Mouse (Mus musculus) WW6 (cell line): ENCODE data around the gene Dok7.

Experiments used
- DNase-seq: peaks from one replicate; pipeline ENCODE4 v3.0.0-alpha.2; 2013; ENCODE audit warnings: low read depth, low spot score

Dok7 gene

DNA sequence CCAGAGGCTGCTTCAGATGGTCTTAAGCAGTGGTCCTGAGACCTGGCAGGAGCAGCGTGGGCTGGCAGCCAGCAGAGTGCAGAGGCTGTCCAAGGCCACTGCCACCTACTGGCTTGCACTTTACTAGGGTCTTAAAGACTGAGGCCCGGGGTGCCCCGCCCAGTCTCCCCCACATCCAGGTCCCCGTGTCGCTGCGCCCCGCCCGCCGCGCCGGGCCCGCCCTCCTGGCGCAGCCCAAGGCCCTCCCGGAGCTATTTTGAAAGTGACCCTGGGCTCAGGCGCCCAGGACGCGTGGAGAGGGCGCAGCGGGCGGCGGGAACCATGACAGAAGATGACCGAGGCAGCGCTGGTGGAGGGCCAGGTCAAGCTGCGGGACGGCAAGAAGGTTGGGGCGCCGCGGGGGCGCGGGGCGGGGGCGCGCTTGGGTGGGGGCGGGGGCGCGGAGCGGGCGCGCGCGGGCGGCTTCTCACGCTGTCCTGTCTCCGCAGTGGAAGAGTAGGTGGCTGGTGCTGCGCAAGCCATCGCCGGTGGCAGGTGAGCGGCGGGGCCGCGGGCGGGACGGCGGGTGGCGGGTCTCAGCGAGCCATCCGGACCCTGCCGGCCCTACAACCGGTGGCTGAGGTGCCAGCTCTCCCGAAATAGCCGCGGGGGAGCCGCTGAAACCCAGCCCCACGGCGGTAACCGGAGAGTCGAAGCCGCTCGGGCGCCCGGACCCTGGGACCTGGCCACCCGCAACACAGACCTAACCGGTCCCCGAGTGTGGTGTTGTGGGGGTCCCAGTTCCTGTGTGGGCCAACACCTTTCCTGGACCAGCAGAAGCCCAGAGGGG, at the start of gene Dok7:
TSS of gene Dok7 (plus strand) at position 163 of the 829 bp plus-strand sequence.
- no peak for DNase-seq

DNA sequence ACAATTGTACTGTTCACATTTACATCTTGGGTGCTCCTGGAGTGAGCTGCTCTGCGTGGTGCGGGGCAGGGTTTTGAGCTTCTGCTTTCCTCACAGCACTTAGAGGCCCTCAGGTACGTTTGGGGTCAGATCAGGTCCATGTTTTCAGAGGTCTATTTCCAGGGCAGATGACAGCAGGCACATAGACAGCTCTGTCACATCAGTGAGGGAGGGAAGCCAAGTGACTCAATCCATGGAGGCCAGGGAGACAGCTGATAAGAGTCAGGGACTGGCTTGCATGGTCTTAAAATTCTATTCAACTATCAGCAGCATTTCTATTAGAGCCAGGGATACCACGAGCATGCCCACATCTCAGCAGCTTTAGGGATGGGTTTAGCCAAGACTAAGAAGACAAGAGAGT, 47.4 kb upstream of the Dok7 start:
- no peak for DNase-seq

DNA sequence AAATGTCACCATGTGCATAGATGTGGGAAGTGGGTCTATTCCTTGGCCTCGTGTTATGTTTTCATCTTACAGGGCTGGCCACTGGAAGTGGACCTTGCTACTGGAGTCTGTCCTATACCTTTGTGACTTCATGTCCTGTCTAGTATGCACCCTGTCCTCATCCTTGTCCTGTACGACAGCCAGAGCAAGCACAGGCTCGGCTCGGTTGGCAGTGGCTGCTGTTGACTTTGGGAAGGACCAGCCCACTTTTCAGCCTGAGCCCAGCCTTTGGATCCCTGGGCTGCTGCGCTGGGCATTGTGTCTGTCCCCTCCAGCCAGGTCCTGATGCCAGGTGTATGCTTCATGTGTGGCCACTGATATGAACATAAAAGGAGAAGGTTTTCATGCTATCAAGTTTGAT, 45.9 kb upstream of the Dok7 start:
- no peak for DNase-seq

DNA sequence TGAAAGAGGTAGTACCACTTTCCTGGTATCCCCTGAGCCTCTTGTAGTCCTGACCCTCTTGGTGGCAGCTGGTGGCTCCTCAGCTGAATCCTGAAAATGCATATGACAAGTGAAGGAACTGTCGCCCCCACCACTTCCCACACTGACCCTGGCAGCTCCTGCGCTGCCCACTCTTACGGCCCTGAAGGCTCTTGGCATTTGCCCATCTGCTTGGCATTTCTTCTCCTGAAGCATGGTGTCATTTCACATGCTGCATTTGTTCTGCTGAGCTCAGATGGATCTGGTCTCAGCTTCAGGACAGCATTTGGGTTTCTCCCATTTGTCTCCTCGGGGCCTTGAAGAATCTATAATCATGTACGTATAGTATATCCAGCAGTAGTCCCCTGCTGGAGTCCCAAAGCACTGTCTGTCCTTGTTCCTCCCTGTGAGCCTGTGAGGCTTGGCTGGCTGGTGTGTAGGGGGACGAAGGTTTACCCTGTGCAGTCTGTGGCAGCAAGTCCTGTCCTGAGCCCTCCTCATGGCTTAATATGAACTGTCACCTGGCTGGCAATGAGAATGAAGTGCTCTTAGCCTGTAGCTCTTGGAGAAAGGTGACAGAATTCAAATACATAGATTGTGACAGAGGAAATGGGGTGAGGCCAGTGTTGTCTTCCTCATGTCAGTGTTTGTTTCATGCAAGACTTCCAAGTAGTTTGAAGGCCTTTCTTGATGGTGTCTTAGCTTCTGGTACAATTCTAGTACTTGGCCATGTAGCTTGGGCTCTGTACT, 45.2 kb upstream of the Dok7 start:
- DNase-seq: no peak

DNA sequence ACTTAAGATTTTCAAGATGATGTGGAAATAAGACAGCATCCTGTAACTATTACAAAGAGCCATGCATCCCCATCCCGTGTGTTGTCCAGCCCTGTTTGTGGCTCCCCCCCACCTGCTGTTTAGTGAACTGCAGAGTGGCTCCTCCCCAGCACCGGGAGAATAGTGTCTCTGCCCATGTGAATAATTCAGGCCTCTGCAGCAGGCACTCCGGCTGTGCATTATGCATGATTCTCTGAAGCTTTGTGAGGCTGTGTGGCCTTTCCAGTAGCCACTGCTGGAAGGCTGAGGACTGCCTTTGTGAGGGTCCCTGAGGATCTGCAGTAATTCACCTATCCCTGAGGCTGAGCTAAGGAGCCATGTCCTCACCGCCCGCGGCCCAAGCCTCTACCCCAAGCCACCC, 42.5 kb upstream of the Dok7 start:
- DNase-seq: no peak

DNA sequence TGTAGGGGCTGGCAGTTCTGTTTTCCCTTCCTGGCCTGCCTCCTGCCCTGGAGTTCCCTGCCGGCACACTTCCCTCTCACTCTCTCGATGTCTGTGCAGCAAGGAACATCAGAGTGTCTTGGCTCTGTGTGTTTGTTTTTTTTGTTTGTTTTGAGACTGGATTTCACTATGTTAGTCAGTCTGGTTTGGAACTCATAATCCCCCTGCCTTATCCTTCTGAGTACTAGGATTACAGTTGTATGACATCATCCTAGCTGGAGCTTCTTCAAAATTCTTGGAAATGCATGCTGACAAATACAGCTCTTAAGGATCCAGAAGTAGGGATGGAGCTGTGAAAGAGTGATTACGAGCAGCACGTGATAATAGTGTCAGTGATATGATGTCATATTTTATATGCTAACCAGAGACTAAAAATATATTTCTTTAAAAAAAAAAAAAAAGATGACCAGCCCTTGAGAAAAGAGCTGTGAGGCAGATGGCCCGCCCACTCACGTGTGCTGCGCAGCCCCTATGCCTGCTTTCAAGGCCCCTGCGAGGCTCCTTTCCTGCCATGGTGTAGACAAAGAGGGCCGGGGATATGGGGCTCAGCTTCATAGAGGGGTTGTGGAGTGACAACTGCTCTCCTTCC, 36.8 kb upstream of the Dok7 start:
- no peak for DNase-seq

DNA sequence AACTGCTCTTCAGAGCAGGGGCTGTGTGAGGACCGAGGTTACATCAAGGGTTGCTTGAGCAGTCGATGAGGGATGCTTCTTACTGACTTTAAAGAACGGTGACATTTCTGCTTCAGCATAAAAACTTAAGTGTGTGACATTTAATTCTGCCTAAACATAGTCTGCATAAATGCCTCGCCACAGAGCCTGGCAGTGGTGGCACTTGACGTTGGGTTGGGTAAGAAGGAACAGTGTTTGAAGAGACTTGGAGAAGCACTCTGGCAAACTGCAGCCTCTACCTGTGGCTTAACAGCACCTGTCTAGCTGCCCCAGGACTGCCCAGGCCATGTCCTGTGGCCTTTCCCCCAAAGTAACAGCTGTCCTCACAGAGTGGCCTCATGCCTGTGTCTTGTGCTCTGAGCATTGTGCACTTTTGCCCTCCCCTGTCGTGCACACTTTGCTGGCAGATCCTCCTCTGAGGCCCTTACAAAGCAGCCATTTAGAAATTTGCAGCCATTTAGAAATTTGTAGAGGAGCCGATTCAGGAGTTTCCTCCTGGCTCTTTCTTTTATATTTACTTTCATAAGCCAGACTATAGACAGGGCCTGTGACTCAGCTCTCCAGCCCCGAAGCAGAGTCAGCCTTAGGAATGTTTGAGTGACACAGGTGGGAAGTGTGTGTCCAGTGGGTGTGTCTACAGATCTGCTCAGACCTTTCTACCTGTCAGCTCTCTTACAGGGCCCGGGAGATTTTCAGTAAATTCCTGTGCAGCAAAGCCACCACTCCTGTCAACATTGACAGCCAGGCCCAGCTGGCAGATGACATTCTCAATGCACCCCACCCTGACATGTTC, 35.9 kb upstream of the Dok7 start:
- no peak for DNase-seq

DNA sequence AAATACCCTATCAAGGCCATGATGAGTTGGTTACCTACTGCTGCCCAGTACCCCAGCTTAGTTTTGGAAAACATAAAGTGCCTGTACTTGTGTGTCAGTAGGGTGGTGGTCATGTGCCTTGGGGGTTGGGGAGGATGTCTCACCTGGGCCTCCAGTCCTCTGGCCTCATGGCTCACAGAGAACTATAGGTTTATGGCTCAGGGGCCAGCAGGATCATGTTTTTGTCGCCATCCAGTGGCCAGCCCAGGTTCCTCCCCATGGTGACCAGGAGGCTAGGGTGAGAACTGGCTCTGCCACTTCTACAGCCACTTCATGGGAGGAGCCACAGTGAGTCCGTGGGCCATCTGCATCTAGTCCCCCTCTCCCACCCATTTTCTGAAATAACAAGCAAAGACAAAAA, 31.6 kb upstream of the Dok7 start:
- no peak for DNase-seq

DNA sequence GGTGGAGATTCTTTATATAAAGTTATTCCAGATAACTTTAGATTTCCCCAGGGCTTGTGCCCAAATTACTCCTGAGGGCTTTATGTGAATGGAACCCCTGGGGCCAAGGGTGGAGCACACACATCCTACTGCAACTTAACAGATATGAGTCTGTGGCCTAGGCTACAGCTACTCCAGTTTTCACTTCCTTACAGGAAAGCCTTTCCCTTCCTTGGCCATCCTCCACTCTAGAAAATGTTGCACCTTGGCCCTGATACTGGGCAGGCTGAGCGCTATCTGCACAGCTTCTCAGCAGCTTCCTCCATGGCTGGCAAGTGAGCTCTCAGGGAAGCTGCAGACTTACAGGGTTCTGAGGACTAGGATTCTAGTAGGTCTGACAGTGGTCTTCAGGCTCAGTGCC, 27.3 kb upstream of the Dok7 start:
- no peak for DNase-seq

DNA sequence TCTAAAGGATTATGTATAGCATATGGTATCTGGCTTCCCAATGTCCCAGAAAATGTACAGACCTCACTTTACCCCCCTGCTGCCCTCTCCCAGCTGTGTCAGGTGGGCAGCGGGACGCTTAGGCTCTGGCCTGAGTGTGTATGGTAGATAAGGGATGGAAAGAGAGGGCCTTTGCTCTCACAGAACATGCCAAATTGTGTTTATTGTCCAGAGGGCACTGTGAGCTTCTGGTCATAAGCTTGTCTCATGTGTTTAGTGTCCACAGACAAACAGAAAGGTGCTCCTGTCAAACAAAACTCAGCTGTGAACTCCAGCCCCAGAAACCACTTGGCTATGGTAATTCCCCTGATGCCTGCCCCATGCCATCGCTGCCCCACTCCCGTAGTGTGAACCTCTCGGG, 26.8 kb upstream of the Dok7 start:
- no peak for DNase-seq

DNA sequence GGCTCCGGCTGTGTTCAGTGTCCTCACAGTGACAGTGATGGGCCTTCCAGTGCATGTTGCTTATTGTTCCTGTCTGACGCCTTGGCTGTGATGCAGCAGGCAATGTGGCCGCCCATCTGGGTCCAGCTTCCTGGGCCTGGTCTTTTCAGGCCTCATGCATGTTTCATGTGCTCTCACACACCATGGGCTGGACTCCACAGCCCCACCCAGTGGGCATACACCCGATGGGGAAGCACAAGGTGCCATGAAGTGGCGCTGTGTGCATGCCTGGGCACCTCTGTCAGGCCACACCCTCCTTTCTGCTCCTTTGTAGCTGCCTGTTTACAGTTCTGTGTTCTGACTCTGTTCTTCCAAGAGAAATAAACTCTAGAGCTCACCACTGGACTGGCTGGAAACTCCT, 23.5 kb upstream of the Dok7 start:
- DNase-seq: no peak

DNA sequence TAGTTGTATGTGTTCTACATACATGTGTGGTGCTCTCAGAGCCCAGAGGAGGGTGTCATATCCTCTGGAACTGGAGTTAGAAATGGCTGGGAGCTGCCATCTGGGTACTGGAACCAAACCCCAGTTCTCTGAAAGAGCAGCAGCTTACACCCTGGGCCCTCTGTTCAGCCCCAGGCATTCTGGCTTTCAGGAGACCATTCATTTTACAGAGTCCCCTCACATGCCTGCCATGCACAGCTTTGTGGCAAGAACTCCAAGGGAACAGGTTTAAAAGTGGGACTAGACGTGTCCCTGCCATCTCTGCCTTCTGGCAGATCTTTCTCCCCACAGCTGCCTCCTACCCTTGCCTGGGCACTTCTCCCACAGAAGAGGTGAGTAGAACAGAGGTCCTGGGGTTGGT, 22.9 kb upstream of the Dok7 start:
- DNase-seq: no peak

DNA sequence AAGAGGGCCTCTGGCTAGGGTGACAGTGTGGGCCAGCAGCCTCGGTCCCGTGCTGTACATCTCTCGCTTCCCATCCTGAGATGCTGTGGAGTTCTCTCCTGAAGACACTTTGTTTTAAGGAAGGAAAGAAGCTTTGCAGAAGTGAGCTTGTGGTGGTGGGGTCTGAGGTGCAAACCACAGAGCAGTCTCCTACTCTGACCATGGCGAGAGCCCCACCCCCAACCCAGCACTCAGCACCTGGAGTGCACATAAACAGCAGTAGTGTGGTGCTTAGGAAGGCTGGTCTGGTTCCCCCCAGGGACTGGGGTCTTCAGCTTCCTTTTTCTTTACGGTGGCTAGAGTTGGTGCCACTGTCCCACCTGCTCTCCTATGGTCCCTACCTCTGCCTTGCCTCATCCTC, 21.4 kb upstream of the Dok7 start:
- DNase-seq: no peak

DNA sequence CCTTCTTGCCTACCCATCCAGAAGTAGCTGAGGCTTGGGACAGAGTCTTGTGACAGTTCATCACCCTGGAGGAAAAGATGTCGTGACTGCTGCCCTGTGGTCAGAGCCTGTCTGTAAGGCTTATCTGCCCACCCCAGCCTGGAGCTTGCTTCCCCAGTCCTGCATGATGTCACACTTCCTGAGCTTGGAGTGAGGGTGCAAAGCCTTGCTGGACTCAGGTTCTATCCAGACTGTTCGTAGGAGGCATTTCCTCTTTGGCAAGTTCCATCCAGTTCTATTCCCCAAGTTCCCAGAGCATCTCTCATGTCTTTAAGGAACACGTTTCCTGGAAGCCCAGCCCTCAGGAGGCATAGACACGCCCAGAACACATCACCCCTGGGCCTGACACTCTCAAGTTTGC, 20.8 kb upstream of the Dok7 start:
- no peak for DNase-seq

DNA sequence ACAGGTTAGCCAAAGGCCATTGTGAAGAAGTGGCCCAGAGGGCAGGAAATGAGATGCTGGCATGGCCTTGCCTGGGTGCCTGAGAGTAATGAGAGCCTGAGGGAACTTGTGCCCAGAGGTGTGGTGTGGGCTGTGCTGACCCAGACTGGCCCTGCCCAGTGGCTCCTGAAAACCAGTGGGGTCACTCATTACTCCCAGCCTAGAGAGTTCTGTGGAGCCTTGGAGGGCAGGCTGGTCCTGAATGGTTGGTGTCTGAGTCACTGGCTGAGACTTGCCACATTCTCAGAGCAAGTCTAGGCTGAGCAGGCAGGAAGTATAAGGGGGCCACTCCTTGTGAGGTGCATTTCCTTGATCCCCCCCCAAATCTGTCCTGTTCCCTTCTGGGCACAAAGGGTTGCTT, 19.1 kb upstream of the Dok7 start:
- DNase-seq: no peak

DNA sequence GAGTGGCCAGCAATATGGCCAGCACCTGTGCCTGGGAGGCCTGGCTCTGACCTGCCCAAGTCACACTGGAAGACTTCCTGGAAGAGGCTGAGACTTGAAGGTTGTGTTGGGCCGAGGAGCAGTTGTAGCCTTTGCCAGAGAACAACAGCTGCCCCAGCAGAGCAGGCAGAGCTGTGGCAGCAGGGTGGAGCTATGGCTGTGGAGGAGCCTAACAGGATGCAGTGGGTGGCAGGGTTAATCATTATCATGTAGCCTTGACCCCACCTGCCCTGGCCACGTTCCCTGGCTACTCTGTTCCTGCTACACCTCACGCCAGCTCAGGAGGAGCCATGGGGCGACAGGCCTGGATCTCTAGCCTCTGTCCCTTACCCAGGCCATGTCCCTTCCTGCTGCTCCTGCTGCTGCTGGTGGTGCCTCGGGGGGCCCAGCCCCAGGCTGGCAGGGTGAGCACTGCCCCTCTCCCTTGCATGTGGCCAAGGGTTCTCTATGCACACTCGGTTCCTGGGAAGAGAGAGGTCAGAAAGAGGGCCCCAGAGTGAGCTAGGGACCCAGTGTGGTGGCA, 15.2 kb upstream of the Dok7 start, which contains the start of gene Hgfac:
TSS of gene Hgfac (plus strand) at position 242 of the 562 bp plus-strand sequence.
- no peak for DNase-seq

DNA sequence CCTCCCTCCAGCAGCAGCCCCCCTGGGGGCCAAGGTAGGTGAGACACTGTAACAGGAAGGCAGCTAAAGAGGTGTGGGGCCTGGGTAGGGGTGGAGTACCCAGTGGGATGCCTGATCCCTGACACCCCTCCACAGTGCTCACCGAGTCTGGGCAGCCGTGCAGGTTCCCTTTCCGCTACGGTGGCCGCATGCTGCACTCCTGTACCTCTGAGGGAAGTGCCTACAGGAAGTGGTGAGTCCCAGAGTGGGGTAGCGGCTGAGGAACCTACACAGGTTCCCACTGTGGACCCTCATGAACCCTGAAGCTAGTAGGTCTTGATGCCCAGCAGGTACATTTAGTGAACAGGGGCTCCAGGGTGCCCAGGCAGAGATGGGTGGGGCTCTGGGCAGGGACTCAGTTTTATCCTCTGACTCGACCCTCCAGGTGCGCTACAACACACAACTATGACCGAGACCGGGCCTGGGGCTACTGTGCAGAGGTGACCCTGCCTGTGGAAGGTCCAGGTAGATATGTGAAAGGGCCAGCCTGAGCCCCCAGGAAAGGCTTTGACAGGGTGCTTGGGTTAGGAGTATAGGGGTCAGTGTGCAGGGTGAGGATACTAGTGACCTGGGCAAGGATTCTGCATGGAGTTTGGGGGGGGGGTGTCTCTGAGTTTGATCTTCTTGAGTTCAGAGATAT, 14.0 kb upstream of the Dok7 start:
- DNase-seq: no peak

DNA sequence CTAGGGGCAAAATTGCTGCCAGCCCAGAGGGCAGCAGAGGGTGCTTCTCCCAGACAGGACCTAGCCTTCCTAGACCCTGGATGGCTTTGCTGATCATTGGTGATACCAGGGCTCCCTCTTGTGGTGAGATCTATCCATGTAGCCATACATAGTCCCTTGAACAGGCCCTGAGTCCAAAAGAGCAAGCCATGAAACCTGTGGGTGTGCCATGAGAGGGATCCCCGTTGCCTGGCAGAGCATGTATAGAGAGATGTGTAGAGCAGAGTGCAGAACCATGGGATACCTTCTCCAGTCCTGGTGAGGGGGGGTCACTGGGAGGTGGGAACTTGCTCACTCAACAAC, 13.5 kb upstream of the Dok7 start:
- DNase-seq: peak; percentile 36

DNA sequence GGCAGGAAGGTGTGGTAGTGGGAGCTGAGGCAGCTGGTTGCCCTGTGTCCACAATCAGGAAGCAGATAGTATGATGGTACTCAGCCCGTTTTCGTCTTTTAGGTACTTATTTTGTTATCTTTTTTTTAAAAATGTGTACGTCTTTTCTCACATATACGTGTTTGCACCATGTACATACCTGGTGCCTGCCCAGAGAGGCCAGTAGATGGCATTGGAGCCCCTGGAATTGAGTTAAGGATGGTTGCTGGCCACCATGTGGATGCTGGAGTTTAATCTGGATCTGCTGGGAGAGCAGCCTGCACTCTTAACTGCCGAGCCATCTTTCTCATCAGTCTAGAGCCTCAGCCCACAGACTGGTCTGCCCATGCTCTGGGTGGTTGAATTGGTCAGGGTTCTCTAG, 6.0 kb upstream of the Dok7 start:
- no peak for DNase-seq

DNA sequence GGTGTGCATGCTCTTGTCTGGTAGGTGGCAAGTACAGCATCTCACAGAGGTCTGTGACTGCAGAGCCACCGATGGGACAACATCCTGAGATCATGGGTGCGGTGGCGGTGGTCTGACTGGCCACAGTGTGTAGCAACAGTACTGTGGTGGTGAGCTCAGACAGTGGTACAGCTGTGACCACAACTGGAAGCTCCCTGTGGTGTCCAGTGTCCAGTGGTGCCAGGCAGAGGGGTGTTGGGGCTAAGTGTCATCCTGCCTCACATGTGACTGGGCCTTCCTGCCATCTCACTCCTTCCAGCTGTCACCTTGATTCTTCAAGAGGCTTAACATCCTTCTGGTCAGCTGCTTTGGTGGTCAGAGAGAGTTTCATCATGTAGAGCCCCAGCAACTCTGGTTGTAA, 1.9 kb upstream of the Dok7 start:
- DNase-seq: no peak

DNA sequence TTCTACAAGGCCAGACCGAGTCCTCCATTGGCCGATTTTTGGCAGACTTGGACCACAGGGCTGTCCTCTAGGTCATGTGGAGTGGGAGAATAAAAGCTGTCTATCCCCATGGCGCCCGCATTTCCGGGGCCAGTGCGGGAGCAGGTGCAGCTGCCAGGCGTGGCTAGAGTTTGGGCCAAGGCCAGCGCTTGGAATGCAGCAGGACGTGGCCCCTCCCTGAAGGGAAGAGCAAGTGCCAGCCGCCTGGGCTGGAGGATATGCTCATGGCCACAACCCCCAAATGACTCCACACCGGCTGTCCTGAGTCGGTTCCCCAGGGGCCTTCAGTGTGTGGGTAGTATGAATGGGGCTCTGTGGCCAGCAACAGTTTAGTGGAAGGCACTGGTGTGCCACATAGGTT, 1.5 kb upstream of the Dok7 start:
- no peak for DNase-seq
